Mouse (Mus musculus) stomach, embryonic 15.5 days (tissue): ENCODE measurements around the gene Prkag1. TPM values are rescaled to one million over a fixed set of nuclear protein-coding genes. Genes with fewer than 3 reads are reported as not detected.
A peak's percentile ranks its signal among the peaks of the same experiment; 100 is the strongest.
"Not testable (repeated sequence)": the region's sequence is repeated elsewhere in the genome, so short reads cannot be mapped to it uniquely, and the experiment has no call there.

Source experiments
- ATAC-seq: fragments of 200-750 bp; cut with Nextera tagmentation; 2 replicates; pipeline ENCODE4 v1.8.0; 2017; ENCODE audit warnings: low read depth, moderate number of reproducible peaks, moderate TSS enrichment; ENCODE audit not compliant: insufficient read depth, low FRiP score
- H3K27ac ChIP-seq: fragments of 300-500 bp; sonication (generic); 2 replicates; pipeline ENCODE4 v1.5.1; 2015; ENCODE audit warnings: mild to moderate bottlenecking, inconsistent platforms
- H3K27me3 ChIP-seq: fragments of 300-500 bp; sonication (generic); replicated peaks from 2 replicates; pipeline ENCODE4 v1.6.1; 2015; ENCODE audit warnings: inconsistent platforms
- H3K36me3 ChIP-seq: fragments of 300-500 bp; sonication (generic); 2 replicates; pipeline ENCODE4 v1.6.1; 2015; ENCODE audit warnings: inconsistent platforms
- H3K4me1 ChIP-seq: fragments of 300-500 bp; sonication (generic); 2 replicates; pipeline ENCODE4 v1.6.1; 2015; ENCODE audit warnings: inconsistent platforms
- H3K4me2 ChIP-seq: fragments of 300-500 bp; sonication (generic); 2 replicates; pipeline ENCODE4 v1.6.1; 2015; ENCODE audit warnings: mild to moderate bottlenecking, inconsistent platforms
- H3K4me3 ChIP-seq: fragments of 300-500 bp; sonication (generic); replicated peaks from 2 replicates; pipeline ENCODE4 v1.5.1; 2015; ENCODE audit warnings: inconsistent platforms
- H3K9ac ChIP-seq: fragments of 300-500 bp; sonication (generic); 2 replicates; pipeline ENCODE4 v1.6.1; 2015; ENCODE audit warnings: inconsistent platforms
- H3K9me3 ChIP-seq: fragments of 300-500 bp; sonication (generic); 2 replicates; pipeline ENCODE4 v1.6.1; 2016; ENCODE audit warnings: inconsistent platforms
- WGBS: fragments of 180-500 bp; shearing (Covaris S2); methylation state at CpG from one replicate; pipeline ENCODE4 v1.1.7; 2015; 5-methylcytosine and 5-hydroxymethylcytosine counted together
- polyA plus RNA-seq: library from polyadenylated mRNA; unstranded; fragments of >200 nt; fragmentation: Nextera tagmentation; extraction: Ambion mirVana; gene quantifications from 2 replicates; pipeline ENCODE4 v1.2.1, GENCODE M21; 2015

Prkag1 gene
- polyA plus RNA-seq, 1 experiment from 2014 or later = 82.4 TPM

DNA sequence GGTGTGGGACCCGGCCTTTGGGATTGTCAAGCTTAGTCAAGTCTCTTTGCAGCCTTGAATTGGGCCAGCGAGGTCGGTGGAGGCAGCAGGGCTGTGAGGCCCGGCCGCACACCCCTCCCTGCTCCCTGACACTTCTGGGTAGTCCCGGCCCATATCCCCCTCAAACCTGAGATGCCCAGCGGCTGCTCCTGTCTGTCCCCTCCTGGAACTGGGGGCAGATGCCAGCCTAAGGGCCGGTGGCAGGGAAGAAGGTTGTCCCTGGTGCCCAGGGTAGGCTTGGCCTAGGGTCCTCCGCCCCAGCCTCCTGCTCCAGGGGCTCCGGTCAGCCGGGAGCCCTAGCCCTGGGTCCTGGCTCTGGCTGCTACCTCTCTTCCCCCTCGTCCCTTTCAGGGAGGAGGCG, 2.7 kb upstream of the Prkag1 start:
- Histone ChIP-seq H3K4me3 (no peak overlapping the region), H3K4me2 (no peak overlapping the region), H3K4me1 (peaks cover 11% of the 10 kb centered on the region), H3K9ac (no peak overlapping the region), H3K9me3 (no peaks in the 10 kb centered on the region), H3K27ac (no peak overlapping the region), H3K27me3 (no peaks in the 10 kb centered on the region), H3K36me3 (peaks cover 53% of the 10 kb centered on the region)
- ATAC-seq = no peak
- WGBS = 87% methylated on average over 13 of the region's 13 CpGs

- 85% methylated on average over 11 of the region's 11 CpGs for WGBS
- no peak for ATAC-seq
- peaks cover 48% of the 10 kb centered on the region for H3K36me3 ChIP-seq
Measured at GRCm38 (mm10) chr15:98833281-98833680, 2.0 kb upstream of the Prkag1 start.

GRCm38 (mm10) chr15:98832161-98833058, 1.1 kb upstream of the Prkag1 start:
- Histone ChIP-seq H3K36me3 (peaks cover 44% of the 10 kb centered on the region), H3K27me3 (no peaks in the 10 kb centered on the region), H3K27ac (peak overlapping the region; percentile 96; the same call in 1 of the 2 replicates), H3K9me3 (no peaks in the 10 kb centered on the region), H3K4me1 (peaks cover 14% of the 10 kb centered on the region), H3K4me2 (peak overlapping the region; percentile 52; the same call in 1 of the 2 replicates), H3K4me3 (no peak overlapping the region), H3K9ac (no peak overlapping the region)
- no peak for ATAC-seq
- 53% methylated on average over 12 of the region's 12 CpGs for WGBS

More at GRCm38 (mm10) chr15:98833281-98833680, 2.0 kb upstream of the Prkag1 start:
- H3K4me2 ChIP-seq = no peak overlapping the region
- no peak overlapping the region for H3K4me3 ChIP-seq
- H3K9ac ChIP-seq = no peak overlapping the region
- H3K4me1 ChIP-seq = peaks cover 14% of the 10 kb centered on the region
- no peak overlapping the region for H3K27ac ChIP-seq
- H3K27me3 ChIP-seq = no peaks in the 10 kb centered on the region
- no peaks in the 10 kb centered on the region for H3K9me3 ChIP-seq

DNA sequence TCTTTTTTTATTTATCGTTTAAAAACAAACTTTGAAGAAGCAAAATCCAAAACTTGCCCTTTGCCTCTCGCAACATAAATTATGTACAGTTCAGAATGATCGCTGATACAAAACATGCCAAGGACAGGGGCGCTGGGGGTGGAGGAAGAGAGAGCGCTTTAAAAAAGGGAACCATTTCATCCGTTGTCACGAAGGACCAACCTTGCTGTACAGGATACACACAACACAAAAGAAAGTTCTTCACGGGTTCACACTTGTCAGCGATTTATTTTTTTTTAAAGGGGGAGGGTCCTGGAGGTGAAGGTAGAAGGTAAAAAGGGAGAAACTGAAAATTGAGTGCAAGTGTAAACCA, 339 bp upstream of the Prkag1 start:
- peak overlapping the region; percentile 96 for H3K27ac ChIP-seq
- H3K4me1 ChIP-seq = peaks cover 14% of the 10 kb centered on the region
- ATAC-seq = no peak
- peaks cover 36% of the 10 kb centered on the region for H3K36me3 ChIP-seq
- H3K9me3 ChIP-seq = no peaks in the 10 kb centered on the region
- H3K4me3 ChIP-seq = peak overlapping the region; percentile 72
- H3K4me2 ChIP-seq = peak overlapping the region; percentile 52
- H3K27me3 ChIP-seq = no peaks in the 10 kb centered on the region
- WGBS = 13% methylated on average over 9 of the region's 9 CpGs
- no peak overlapping the region for H3K9ac ChIP-seq

GRCm38 (mm10) chr15:98827611-98828011, 3.7 kb downstream of the Prkag1 start:
- Histone ChIP-seq H3K9me3 (no peaks in the 10 kb centered on the region), H3K9ac (no peak overlapping the region), H3K4me2 (no peak overlapping the region), H3K36me3 (peaks cover 16% of the 10 kb centered on the region; the same call in 1 of the 2 replicates), H3K27ac (no peak overlapping the region), H3K27me3 (no peaks in the 10 kb centered on the region), H3K4me3 (no peak overlapping the region), H3K4me1 (peaks cover 14% of the 10 kb centered on the region)
- ATAC-seq = no peak
- WGBS = 85% methylated on average over 7 of the region's 7 CpGs

DNA sequence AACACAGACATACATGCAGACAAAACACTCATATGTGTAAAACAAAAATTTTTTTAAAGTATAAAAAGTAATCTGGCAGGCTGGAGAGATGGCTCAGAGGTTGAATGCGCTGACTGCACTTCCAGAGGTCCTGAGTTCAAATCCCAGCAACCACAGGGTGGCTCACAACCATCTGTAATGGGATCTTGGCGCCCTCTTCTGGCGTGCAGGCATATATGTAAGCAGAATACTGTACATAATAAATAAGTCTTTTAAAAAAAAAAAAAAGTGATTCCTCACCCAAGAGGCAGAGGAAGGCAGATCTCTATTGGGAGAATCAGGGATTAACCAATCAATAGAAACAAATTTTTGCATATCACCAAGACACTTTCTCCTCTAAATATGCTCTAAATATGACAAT, 7.9 kb downstream of the Prkag1 start:
- no peaks in the 10 kb centered on the region for H3K9me3 ChIP-seq
- ATAC-seq = no peak
- H3K27me3 ChIP-seq = no peaks in the 10 kb centered on the region
- no peak overlapping the region for H3K9ac ChIP-seq
- H3K4me3 ChIP-seq = no peak overlapping the region
- 65% methylated on average over 3 of the region's 3 CpGs for WGBS
- no peak overlapping the region for H3K4me2 ChIP-seq
- no peak overlapping the region for H3K27ac ChIP-seq
- peaks cover 22% of the 10 kb centered on the region for H3K36me3 ChIP-seq
- H3K4me1 ChIP-seq = no peaks in the 10 kb centered on the region

DNA sequence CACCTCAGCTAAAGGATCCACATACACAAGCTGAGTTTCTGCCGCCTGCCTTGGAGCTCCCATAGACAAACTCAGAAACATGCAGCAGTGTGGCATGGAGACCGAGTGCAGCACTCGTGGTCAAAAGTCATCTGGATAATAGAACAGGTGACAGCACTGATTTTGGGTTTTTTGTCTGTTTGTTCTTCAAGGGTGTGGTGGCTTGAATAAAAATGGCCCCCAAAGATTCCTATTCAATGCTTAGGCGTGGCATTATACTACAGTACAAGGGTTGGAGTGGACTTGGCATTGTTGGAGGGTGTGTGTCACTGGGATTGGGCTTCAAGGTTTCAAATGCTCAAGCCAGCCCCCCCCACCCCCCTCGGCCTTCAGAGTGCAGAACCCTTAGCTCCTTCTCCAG, 9.2 kb downstream of the Prkag1 start:
- no peak overlapping the region for H3K27ac ChIP-seq
- no peak for ATAC-seq
- 83% methylated on average over 5 of the region's 5 CpGs for WGBS
- H3K4me3 ChIP-seq = no peak overlapping the region
- no peak overlapping the region for H3K4me2 ChIP-seq
- peaks cover 23% of the 10 kb centered on the region for H3K36me3 ChIP-seq
- no peaks in the 10 kb centered on the region for H3K4me1 ChIP-seq
- no peaks in the 10 kb centered on the region for H3K27me3 ChIP-seq
- no peaks in the 10 kb centered on the region for H3K9me3 ChIP-seq
- H3K9ac ChIP-seq = no peak overlapping the region

DNA sequence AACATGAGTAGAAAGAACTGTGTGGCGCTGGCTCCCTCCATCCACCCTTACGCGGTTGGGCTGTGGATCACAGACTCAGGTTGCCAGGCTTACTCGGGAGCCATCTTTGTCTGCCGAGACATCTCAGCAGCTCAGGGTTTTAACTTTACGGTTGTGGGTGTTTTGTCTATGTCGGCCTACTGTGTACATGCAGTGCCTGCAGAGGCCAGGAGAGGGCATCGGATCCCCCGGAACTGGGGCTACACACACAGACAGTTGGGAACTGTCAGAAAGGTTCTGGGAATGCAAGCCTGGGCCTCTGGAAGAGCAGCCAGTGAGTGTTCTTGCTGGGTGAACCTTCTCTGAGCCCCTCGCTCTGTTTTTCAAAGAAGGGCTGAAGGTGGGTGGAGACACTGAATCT, 9.9 kb downstream of the Prkag1 start:
- H3K27ac ChIP-seq = no peak overlapping the region
- no peak overlapping the region for H3K9ac ChIP-seq
- ATAC-seq = no peak
- WGBS = 43% methylated on average over 10 of the region's 10 CpGs
- H3K9me3 ChIP-seq = no peaks in the 10 kb centered on the region
- H3K27me3 ChIP-seq = no peaks in the 10 kb centered on the region
- no peak overlapping the region for H3K4me2 ChIP-seq
- no peaks in the 10 kb centered on the region for H3K4me1 ChIP-seq
- no peak overlapping the region for H3K4me3 ChIP-seq
- H3K36me3 ChIP-seq = peaks cover 28% of the 10 kb centered on the region

- H3K4me2 ChIP-seq = no peak overlapping the region
- no peaks in the 10 kb centered on the region for H3K27me3 ChIP-seq
- no peak overlapping the region for H3K27ac ChIP-seq
- H3K9me3 ChIP-seq = no peaks in the 10 kb centered on the region
- no peak overlapping the region for H3K4me3 ChIP-seq
- peaks cover 28% of the 10 kb centered on the region for H3K36me3 ChIP-seq
- no peaks in the 10 kb centered on the region for H3K4me1 ChIP-seq
- no peak overlapping the region for H3K9ac ChIP-seq
- 96% methylated on average over 4 of the region's 4 CpGs for WGBS
- no peak for ATAC-seq
Measured at GRCm38 (mm10) chr15:98820937-98821336, 10.4 kb downstream of the Prkag1 start.

- Histone ChIP-seq H3K9me3 (no peaks in the 10 kb centered on the region), H3K27me3 (no peaks in the 10 kb centered on the region), H3K4me1 (no peaks in the 10 kb centered on the region), H3K9ac (no peak overlapping the region), H3K36me3 (peaks cover 33% of the 10 kb centered on the region), H3K27ac (no peak overlapping the region), H3K4me2 (no peak overlapping the region), H3K4me3 (no peak overlapping the region)
- no peak for ATAC-seq
- 88% methylated on average over 7 of the region's 7 CpGs for WGBS
Measured at GRCm38 (mm10) chr15:98818171-98818570, 13.2 kb downstream of the Prkag1 start.

GRCm38 (mm10) chr15:98812741-98813424, 18.4 kb downstream of the Prkag1 start:
- ATAC-seq = no peak
- Histone ChIP-seq H3K9ac (no peak overlapping the region), H3K4me1 (peaks cover 6% of the 10 kb centered on the region), H3K4me2 (no peak overlapping the region), H3K9me3 (no peaks in the 10 kb centered on the region), H3K36me3 (peaks cover 30% of the 10 kb centered on the region), H3K27me3 (peaks cover 18% of the 10 kb centered on the region), H3K4me3 (no peak overlapping the region), H3K27ac (no peak overlapping the region)
- 87% methylated on average over 20 of the region's 20 CpGs for WGBS

DNA sequence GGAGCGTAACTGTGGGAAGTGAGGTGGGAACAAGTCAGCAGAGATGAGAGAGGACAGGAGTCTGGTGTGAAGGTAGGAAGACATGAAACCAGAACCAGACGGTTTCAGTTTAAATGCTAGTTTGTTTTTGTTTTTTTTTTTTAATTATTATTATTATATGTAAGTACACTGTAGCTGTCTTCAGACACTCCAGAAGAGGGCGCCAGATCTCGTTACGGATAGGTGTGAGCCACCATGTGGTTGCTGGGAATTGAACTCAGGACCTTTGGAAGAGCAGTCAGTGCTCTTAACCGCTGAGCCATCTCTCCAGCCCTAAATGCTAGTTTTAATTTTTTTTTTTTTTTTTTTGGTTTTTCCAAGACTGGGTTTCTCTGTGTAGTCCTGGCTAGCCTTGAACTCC, 21.1 kb downstream of the Prkag1 start:
- not testable (repeated sequence) for H3K9ac ChIP-seq, ATAC-seq, H3K4me2 ChIP-seq, H3K9me3 ChIP-seq, H3K4me3 ChIP-seq, H3K27ac ChIP-seq
- Histone ChIP-seq H3K27me3 (peaks cover 45% of the 10 kb centered on the region), H3K4me1 (peaks cover 28% of the 10 kb centered on the region), H3K36me3 (peaks cover 19% of the 10 kb centered on the region)
- WGBS = 70% methylated on average over 6 of the region's 6 CpGs
